Mouse (Mus musculus) myocyte (in vitro differentiated cells): ENCODE measurements around the gene Chst3. TPM values are rescaled to one million over a fixed set of nuclear protein-coding genes. Genes with fewer than 3 reads are reported as not detected.
A peak's percentile ranks its signal among the peaks of the same experiment; 100 is the strongest.

Source experiments
- H3K27me3 ChIP-seq: one replicate; pipeline ENCODE4 v1.6.1; 2011; ENCODE audit not compliant: control insufficient read depth, insufficient read depth, insufficient read length
- H3K36me3 ChIP-seq: one replicate; pipeline ENCODE4 v1.6.1; 2011; ENCODE audit not compliant: control insufficient read depth, insufficient read depth
- H3K4me2 ChIP-seq: one replicate; pipeline ENCODE4 v1.6.1; 2011; ENCODE audit warnings: low read depth, control low read depth
- H3K4me3 ChIP-seq: one replicate; pipeline ENCODE4 v1.5.1; 2011; ENCODE audit warnings: mild to moderate bottlenecking, control low read depth, moderate library complexity
- H3K79me2 ChIP-seq: one replicate; pipeline ENCODE4 v1.6.1; 2011; ENCODE audit not compliant: control insufficient read depth, insufficient read depth
- H3ac ChIP-seq: one replicate; pipeline ENCODE4 v1.6.1; 2011; ENCODE audit not compliant: control insufficient read depth, insufficient read length
- CEBPB ChIP-seq: IDR thresholded peaks from 2 replicates; pipeline ENCODE4 v1.6.1; 2011; ENCODE audit warnings: mild to moderate bottlenecking, moderate library complexity; ENCODE audit not compliant: poor library complexity, insufficient read depth, severe bottlenecking
- E2F4 ChIP-seq: IDR thresholded peaks from one replicate; pipeline ENCODE4 v1.6.1; 2011; ENCODE audit warnings: mild to moderate bottlenecking, control low read depth, moderate library complexity; ENCODE audit not compliant: insufficient read depth
- MYOD1 ChIP-seq, 3 experiments: IDR thresholded peaks; one replicate each; pipeline ENCODE4 v1.6.1; 2011; ENCODE audit warnings: control low read depth in 2 of 3, low read depth in 2 of 3, mild to moderate bottlenecking in 2 of 3, moderate library complexity in 1 of 3; ENCODE audit not compliant: insufficient read length in 2 of 3, control insufficient read depth in 1 of 3
- MYOG ChIP-seq, 3 experiments: IDR thresholded peaks; one replicate each; pipeline ENCODE4 v1.6.1; 2011; ENCODE audit warnings: control low read depth in 2 of 3, low read depth in 2 of 3, mild to moderate bottlenecking in 2 of 3; ENCODE audit not compliant: insufficient read length in 2 of 3, control insufficient read depth in 1 of 3, insufficient read depth in 1 of 3
- POLR2AphosphoS2 ChIP-seq: IDR thresholded peaks from one replicate; pipeline ENCODE4 v1.6.1; 2011; ENCODE audit warnings: low read depth, control low read depth; ENCODE audit not compliant: insufficient read length
- REST ChIP-seq: IDR thresholded peaks from one replicate; pipeline ENCODE4 v1.6.1; 2011; ENCODE audit warnings: mild to moderate bottlenecking, control low read depth, moderate library complexity; ENCODE audit not compliant: insufficient read depth, insufficient read length
- SRF ChIP-seq: IDR thresholded peaks from one replicate; pipeline ENCODE4 v1.6.1; 2011; ENCODE audit warnings: low read depth; ENCODE audit not compliant: control insufficient read depth, insufficient read length
- TCF12 ChIP-seq: IDR thresholded peaks from one replicate; pipeline ENCODE4 v1.6.1; 2011; ENCODE audit warnings: mild to moderate bottlenecking, control low read depth; ENCODE audit not compliant: poor library complexity, insufficient read depth, severe bottlenecking
- TCF3 ChIP-seq: IDR thresholded peaks from one replicate; pipeline ENCODE4 v1.6.1; 2011; ENCODE audit warnings: low read depth, control low read depth; ENCODE audit not compliant: insufficient read length
- polyA plus RNA-seq: library from polyadenylated mRNA; unstranded; fragments of >200 nt; fragmentation: generic; extraction: Trizol; gene quantifications from one replicate; pipeline ENCODE4 v1.2.1, GENCODE M21; 2012; ENCODE audit warnings: missing spikeins

Chst3 gene
- polyA plus RNA-seq, 1 experiment: 1.6 TPM

DNA sequence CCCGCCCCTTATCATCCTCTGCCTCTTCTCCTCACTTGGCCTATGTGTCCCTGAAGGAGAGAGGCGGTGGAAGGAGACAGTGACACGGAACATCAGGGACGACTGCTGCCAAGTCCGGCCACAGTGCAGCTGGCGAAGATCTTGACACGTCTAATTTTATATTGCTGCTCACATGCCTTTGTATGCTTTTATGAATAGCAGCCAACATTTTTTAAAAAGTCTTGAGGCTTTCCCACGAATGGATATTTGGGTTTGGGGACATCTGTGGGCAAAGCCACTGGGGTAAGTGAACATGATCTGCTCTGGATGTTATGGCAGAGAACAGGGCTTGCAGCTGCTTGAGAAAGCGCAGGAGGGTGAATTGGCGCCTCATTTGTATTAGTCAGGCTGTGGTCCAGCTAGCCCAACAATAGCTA is 21.6 kb downstream of the Chst3 start:
- H3ac ChIP-seq: no peak overlapping the region
- H3K4me3 ChIP-seq: no peak overlapping the region
- H3K27me3 ChIP-seq: no peaks in the 10 kb centered on the region
- H3K79me2 ChIP-seq: no peaks in the 10 kb centered on the region
- TF ChIP-seq SRF (no peak), E2F4 (no peak), MYOD1 (IDR thresholded peaks at IDR 0.05; ENCODE audit: control insufficient read depth in 1 of 3, insufficient read length in 2 of 3, low read depth in 2 of 3) (peak; percentile 39 to 43 (median 41)), TCF3 (peak; percentile 37), TCF12 (peak; percentile 73), MYOG (IDR thresholded peaks at IDR 0.05; ENCODE audit: control insufficient read depth in 1 of 3, insufficient read depth in 1 of 3, insufficient read length in 2 of 3, low read depth in 2 of 3) (peak in 2 of 3 experiments; percentile 64 to 78)
- no peaks in the 10 kb centered on the region for H3K36me3 ChIP-seq
- peak overlapping the region; percentile 40 for H3K4me2 ChIP-seq

DNA sequence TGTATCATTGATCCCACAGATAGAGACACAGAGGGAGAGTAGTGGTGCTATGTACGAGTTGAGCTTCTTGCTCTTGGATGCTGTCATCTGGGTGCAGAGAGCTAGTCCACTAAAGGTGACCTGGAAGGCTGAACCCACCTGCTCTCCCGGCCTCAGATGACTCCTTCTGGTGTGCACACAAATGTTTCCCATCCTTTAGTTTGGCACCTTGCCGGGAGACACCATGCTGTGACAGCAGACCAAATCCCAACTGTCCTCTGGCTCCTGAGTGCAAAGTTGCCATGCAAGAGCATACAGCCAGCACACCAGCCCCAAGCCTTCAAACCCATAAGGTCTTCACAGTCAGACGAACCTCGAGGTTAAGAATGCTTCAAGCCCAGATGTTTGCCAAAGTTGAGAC is 22.1 kb downstream of the Chst3 start:
- TF ChIP-seq TCF3 (no peak), SRF (no peak), CEBPB (no peak), MYOD1 (IDR thresholded peaks at IDR 0.05; ENCODE audit: control insufficient read depth in 1 of 3, insufficient read length in 2 of 3, low read depth in 2 of 3) (peak in 1 of 3 experiments; percentile 17), TCF12 (no peak)
- Histone ChIP-seq H3K36me3 (no peaks in the 10 kb centered on the region), H3K79me2 (no peaks in the 10 kb centered on the region), H3K4me3 (no peak overlapping the region), H3K27me3 (no peaks in the 10 kb centered on the region), H3ac (no peak overlapping the region), H3K4me2 (peak overlapping the region; percentile 40)

DNA sequence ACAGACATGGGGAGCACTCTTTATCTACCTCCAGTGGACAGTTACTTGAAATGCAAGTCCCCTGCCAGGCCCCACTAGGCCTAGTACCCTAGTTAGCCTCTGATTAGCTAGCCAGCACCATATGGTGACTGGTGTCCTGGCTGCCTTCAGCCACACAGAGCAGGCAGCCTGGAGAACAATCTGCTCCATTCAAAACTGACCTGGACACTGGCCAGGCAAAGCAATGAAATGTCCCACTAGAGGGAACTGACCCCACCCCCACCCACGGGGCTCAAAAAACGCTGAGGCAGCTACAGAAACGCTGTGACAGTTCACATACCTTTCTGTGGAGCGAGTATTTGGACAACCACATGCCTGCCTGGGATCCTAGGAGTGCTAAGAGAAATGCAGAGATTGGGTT is 24.0 kb downstream of the Chst3 start:
- TF ChIP-seq MYOD1 (IDR thresholded peaks at IDR 0.05; ENCODE audit: control insufficient read depth in 1 of 3, insufficient read length in 2 of 3, low read depth in 2 of 3) (no peak), CEBPB (no peak), SRF (no peak)
- no peak overlapping the region for H3K4me2 ChIP-seq

DNA sequence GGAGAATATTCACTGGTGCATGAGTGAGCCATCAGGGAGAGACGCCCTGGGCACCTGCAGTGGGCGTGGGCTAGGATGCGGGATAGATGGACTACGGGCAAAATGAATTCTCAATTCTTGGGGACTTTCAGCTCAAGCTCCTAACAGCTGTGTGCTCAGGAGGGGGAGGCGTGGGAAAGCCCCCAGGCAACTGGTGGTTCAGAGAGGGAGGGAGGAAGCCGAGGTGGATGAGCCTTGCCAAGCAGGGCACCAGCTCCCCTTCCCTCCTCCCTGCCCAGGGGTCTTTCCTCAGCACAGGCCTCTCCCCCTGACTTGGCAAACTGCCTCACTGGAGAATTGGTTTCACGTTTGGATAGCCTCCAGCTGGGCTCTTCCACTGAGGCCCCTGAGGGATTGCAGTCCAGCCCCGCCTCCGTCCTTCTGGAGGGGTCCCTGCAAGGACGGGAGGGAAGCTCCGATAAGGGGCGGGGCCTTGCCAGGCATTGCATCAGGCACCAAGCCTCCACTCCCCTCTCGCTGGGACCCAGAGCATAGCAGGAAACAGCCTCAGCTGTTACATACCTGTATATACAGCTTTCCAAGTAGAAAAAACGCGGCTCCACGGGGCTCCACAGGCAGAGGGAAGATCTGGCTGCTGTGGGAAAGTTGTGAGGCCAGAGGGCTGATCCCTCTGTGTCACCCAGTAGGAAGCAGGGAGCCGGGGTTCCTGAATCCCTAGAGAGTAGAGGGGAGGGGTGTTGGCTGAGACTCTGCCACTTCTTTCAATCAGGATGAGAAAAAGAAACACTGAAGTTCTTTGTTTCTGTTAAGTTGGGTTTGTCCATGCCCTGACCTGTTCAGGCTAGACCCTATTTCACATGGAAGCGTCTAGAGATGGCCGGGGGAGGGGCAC is 25.3 kb downstream of the Chst3 start:
- TF ChIP-seq TCF12 (no peak), MYOG (IDR thresholded peaks at IDR 0.05; ENCODE audit: control insufficient read depth in 1 of 3, insufficient read depth in 1 of 3, insufficient read length in 2 of 3, low read depth in 2 of 3) (peak in 1 of 3 experiments; percentile 63), MYOD1 (IDR thresholded peaks at IDR 0.05; ENCODE audit: control insufficient read depth in 1 of 3, insufficient read length in 2 of 3, low read depth in 2 of 3) (peak in 1 of 3 experiments; percentile 7), POLR2AphosphoS2 (no peak), SRF (no peak), REST (no peak), CEBPB (peak; percentile 92), E2F4 (no peak)
- Histone ChIP-seq H3K36me3 (no peaks in the 10 kb centered on the region), H3K27me3 (no peaks in the 10 kb centered on the region), H3K4me2 (peak overlapping the region; percentile 54), H3K4me3 (no peak overlapping the region), H3ac (no peak overlapping the region), H3K79me2 (no peaks in the 10 kb centered on the region)

More for the DNA sequence above, 24.0 kb downstream of the Chst3 start:
- Histone ChIP-seq H3K79me2 (no peaks in the 10 kb centered on the region), H3K27me3 (no peaks in the 10 kb centered on the region), H3K36me3 (no peaks in the 10 kb centered on the region), H3ac (no peak overlapping the region), H3K4me3 (no peak overlapping the region)

DNA sequence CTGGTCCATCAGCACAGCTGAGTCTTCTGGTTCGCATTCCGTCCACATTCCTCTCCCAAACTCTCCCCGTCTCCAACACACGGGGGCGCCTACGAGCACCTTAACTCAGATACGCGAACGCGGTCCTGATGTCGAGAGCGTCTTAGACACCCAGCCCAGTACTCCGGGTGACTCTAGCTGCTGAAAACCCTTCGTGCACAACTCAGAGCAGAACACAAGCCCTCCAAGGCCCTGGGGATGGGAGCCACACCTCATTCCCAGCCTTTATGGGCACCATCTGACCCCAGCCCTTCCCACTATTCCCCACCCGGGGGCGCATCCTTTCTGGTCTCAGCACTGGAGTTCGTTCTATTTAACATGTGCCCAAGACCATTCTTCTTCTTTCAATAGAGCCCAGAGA is 27.3 kb downstream of the Chst3 start:
- Histone ChIP-seq H3ac (no peak overlapping the region), H3K36me3 (no peaks in the 10 kb centered on the region), H3K4me3 (no peak overlapping the region), H3K4me2 (peak overlapping the region; percentile 79), H3K79me2 (no peaks in the 10 kb centered on the region), H3K27me3 (no peaks in the 10 kb centered on the region)
- TF ChIP-seq TCF12 (no peak), MYOD1 (IDR thresholded peaks at IDR 0.05; ENCODE audit: control insufficient read depth in 1 of 3, insufficient read length in 2 of 3, low read depth in 2 of 3) (no peak), MYOG (IDR thresholded peaks at IDR 0.05; ENCODE audit: control insufficient read depth in 1 of 3, insufficient read depth in 1 of 3, insufficient read length in 2 of 3, low read depth in 2 of 3) (peak in 1 of 3 experiments; percentile 29)
